Mouse (Mus musculus): Measurements from ENCODE around the gene Cysrt1. TPM values are rescaled to one million over a fixed set of nuclear protein-coding genes. Genes with fewer than 3 reads are reported as not detected.

The Cysrt1 gene
- total and polyA plus RNA-seq, 2 experiments from 2014 or later: not detected

DNA sequence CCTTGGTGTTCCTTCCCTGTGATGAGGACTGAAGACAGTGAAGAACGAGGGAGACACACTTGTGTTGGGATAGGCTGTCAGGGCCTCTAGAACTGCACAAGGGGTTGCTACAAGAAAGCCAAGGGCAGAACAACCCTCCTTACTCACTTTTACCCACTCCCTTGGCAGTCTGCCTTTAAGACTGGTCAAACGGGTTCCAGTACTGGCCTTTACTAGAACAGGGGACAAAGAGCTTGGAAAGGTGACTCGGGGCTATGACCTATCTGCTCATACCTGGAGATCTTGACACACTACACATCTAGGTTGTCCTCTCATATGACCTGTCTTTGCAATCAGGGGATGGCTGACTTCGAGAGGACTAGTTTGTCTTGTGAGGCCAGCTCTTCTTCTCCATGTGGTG, 4.7 kb downstream of the Cysrt1 start:
- Histone ChIP-seq H3K4me3 (ENCODE audit: low read depth, low read length) (no peak overlapping the region), H3K9ac (replicated peaks; ENCODE audit: low read depth, low read length) (no peak overlapping the region), H3K36me3 (replicated peaks; ENCODE audit: control insufficient read depth, insufficient read depth, low read length) (no peaks in the 10 kb centered on the region), H3K9me3 (replicated peaks; ENCODE audit: control insufficient read depth, low read length) (no peaks in the 10 kb centered on the region), H3K4me1 (ENCODE audit: control insufficient read depth, insufficient read depth) (peaks cover 7% of the 10 kb centered on the region), H3K27me3 (ENCODE audit: control insufficient read depth, insufficient read depth, low read length) (peaks cover 41% of the 10 kb centered on the region), H3K4me2 (ENCODE audit: low read depth, low read length) (no peak overlapping the region), H3K27ac (ENCODE audit: low read depth) (no peak overlapping the region)
- no peak for DNase-seq (ENCODE audit: low spot score)
- ATAC-seq (ENCODE audit: insufficient read depth, low read depth): no peak
- WGBS: 47% methylated on average over 4 of the region's 4 CpGs
- TF ChIP-seq CTCF (IDR thresholded peaks at IDR 0.05; ENCODE audit: low read depth): no peak
- no peak for TF ChIP-seq EP300 (IDR thresholded peaks at IDR 0.05; ENCODE audit: low read depth)

DNA sequence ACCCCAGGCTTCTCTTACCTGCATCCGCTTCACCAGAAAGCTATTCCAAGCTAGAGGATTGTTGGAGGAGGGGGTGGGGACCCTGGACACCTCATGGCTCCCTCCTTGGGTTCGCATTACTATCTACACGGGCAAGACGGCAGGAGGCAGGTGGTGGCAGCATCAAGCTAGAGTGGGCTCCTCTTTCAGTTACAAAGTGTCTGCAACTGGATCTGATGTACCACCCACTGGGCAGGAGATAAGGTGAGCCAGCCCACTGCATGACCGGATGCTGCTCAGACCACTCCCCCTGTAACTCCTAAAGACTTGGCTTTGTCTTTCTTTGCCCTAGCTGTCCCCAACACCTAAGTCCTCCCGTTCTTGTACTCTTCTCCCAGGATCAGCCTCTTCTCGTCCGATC, 5.6 kb downstream of the Cysrt1 start, which contains the start of gene Rnf224:
Gene Rnf224, minus strand, starts transcription at position 174 of the 400 bp plus-strand sequence.
- peaks cover 32% of the 10 kb centered on the region for H3K27me3 ChIP-seq (ENCODE audit: control insufficient read depth, insufficient read depth, low read length)
- DNase-seq (ENCODE audit: low spot score) (no peak), ATAC-seq (ENCODE audit: insufficient read depth, low read depth) (no peak)
- no peak within 1 kb of the TSS for H3K27ac ChIP-seq (ENCODE audit: low read depth)
- peaks cover 7% of the 10 kb centered on the region for H3K4me1 ChIP-seq (ENCODE audit: control insufficient read depth, insufficient read depth)
- no peak within 1 kb of the TSS for H3K9ac ChIP-seq (replicated peaks; ENCODE audit: low read depth, low read length)
- H3K4me2 ChIP-seq (ENCODE audit: low read depth, low read length): no peak within 1 kb of the TSS
- H3K9me3 ChIP-seq (replicated peaks; ENCODE audit: control insufficient read depth, low read length): no peaks in the 10 kb centered on the region
- no peak within 1 kb of the TSS for H3K4me3 ChIP-seq (ENCODE audit: low read depth, low read length)
- TF ChIP-seq CTCF (IDR thresholded peaks at IDR 0.05; ENCODE audit: low read depth) (no peak), EP300 (IDR thresholded peaks at IDR 0.05; ENCODE audit: low read depth) (no peak)
- no peaks in the 10 kb centered on the region for H3K36me3 ChIP-seq (replicated peaks; ENCODE audit: control insufficient read depth, insufficient read depth, low read length)
- 25% methylated on average over 8 of the region's 8 CpGs for WGBS

DNA sequence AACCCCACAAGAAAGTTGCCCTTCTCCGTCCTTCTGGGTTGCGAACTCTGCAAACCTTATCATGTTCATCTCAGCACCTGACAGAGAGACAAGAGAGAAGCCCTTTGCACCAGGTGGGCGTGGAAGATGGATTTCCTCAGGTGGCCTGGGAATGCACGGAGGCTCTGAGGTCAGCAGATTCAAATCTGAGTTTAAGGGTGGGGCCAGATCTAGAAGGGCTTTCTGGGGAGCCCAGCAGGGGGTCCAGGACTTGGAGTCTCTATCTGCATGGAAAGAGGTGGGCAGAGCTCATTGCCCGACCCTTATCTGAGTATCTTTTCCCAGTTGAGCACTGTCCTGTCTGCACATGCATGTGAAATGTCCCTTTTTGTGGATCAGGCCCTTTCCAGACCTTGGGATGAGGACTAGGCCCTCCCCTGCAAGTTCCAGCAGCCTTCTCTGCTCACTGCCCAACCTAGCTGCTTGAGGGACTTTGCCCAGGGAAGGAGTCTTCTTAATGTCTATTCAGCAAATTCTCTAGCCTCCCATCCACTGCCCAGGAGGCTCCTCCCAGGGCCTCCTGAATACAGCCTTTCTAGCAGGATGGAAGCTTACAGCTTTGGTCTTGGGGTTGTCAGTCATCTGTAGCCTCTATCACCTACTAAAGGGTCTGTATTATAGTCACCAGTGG, 7.6 kb downstream of the Cysrt1 start:
- no peak overlapping the region for H3K4me2 ChIP-seq (ENCODE audit: low read depth, low read length)
- H3K27me3 ChIP-seq (ENCODE audit: control insufficient read depth, insufficient read depth, low read length): peaks cover 20% of the 10 kb centered on the region
- no peaks in the 10 kb centered on the region for H3K36me3 ChIP-seq (replicated peaks; ENCODE audit: control insufficient read depth, insufficient read depth, low read length)
- 49% methylated on average over 5 of the region's 5 CpGs for WGBS
- H3K4me3 ChIP-seq (ENCODE audit: low read depth, low read length): no peak overlapping the region
- DNase-seq (ENCODE audit: low spot score) (no peak), ATAC-seq (ENCODE audit: insufficient read depth, low read depth) (no peak)
- no peak overlapping the region for H3K27ac ChIP-seq (ENCODE audit: low read depth)
- H3K4me1 ChIP-seq (ENCODE audit: control insufficient read depth, insufficient read depth): no peaks in the 10 kb centered on the region
- H3K9me3 ChIP-seq (replicated peaks; ENCODE audit: control insufficient read depth, low read length): no peaks in the 10 kb centered on the region
- TF ChIP-seq EP300 (IDR thresholded peaks at IDR 0.05; ENCODE audit: low read depth) (no peak), CTCF (IDR thresholded peaks at IDR 0.05; ENCODE audit: low read depth) (no peak)
- H3K9ac ChIP-seq (replicated peaks; ENCODE audit: low read depth, low read length): no peak overlapping the region

DNA sequence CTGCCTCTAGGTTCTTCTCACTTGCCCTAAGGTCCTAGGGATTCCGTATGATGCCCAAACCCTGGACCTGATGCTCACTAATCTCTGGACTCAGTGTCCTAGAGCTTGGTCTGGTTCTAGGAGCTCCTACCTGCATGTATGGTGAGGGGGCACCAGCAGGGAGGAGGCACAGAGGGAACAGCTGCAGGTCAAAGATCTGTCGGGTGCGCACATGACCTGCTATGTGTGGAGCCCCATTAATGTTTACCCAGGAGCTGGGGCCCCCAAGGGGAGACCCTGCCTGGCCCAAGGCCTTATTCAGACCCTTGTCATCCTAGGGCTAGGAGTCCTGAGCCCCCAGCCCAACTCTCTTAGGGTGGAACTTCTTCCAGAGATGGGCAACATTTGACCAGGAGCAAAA, 8.2 kb downstream of the Cysrt1 start, which contains the start of gene Slc34a3:
Gene Slc34a3, minus strand, starts transcription at position 315 of the 400 bp plus-strand sequence.
- Histone ChIP-seq H3K9me3 (replicated peaks; ENCODE audit: control insufficient read depth, low read length) (no peaks in the 10 kb centered on the region), H3K36me3 (replicated peaks; ENCODE audit: control insufficient read depth, insufficient read depth, low read length) (no peaks in the 10 kb centered on the region), H3K4me3 (ENCODE audit: low read depth, low read length) (no peak within 1 kb of the TSS), H3K27me3 (ENCODE audit: control insufficient read depth, insufficient read depth, low read length) (peaks cover 15% of the 10 kb centered on the region; the same call in 1 of the 2 replicates), H3K9ac (replicated peaks; ENCODE audit: low read depth, low read length) (no peak within 1 kb of the TSS), H3K4me1 (ENCODE audit: control insufficient read depth, insufficient read depth) (no peaks in the 10 kb centered on the region), H3K27ac (ENCODE audit: low read depth) (no peak within 1 kb of the TSS), H3K4me2 (ENCODE audit: low read depth, low read length) (no peak within 1 kb of the TSS)
- 64% methylated on average over 3 of the region's 3 CpGs for WGBS
- no peak for DNase-seq (ENCODE audit: low spot score)
- TF ChIP-seq CTCF (IDR thresholded peaks at IDR 0.05; ENCODE audit: low read depth) (no peak), EP300 (IDR thresholded peaks at IDR 0.05; ENCODE audit: low read depth) (no peak)
- ATAC-seq (ENCODE audit: insufficient read depth, low read depth): no peak

DNA sequence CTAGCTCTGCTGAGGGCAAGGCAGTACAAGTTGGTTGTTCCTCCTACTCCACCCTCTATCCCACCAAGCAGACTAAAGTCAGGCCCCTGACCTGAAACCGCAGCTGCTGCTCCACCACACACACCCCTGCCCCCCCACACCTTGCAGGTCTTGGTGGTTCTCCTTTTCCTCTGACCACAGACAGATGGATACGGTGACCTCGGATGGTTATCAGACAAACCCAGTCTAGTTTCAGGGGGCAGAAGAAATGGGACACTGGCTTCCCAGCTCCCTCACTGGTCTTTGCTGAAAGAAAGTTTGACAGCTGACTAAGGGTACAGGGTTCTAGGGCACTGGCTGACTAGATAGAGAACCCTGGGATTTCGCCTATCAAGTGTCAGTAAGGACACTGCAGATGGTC, 8.8 kb downstream of the Cysrt1 start:
- no peak overlapping the region for H3K4me2 ChIP-seq (ENCODE audit: low read depth, low read length)
- WGBS: 71% methylated on average over 4 of the region's 4 CpGs

DNA sequence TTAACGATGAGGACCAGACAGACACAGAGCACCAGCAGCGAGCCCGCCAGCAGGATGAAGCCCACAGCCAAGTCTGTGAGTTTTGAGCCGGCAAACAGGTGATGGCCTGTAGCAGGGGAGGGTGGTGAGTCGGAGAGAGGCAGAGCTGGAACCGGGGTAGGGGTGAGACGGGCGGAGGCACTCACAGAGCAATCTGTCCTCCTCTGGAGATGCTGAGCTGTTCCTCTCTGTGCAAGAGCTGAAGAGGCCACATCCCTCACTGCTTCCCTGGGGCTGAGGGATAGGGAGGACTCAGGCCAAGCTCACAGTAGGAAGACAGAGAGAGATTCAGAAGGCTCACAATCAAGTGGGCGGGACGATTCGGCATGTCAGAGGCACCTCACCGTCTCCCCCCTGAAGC, 11.2 kb downstream of the Cysrt1 start:
- 47% methylated on average over 12 of the region's 12 CpGs for WGBS
- no peak for DNase-seq (ENCODE audit: low spot score)
- no peak for ATAC-seq (ENCODE audit: insufficient read depth, low read depth)

More for the DNA sequence above, 8.8 kb downstream of the Cysrt1 start:
- DNase-seq (ENCODE audit: low spot score) (no peak), ATAC-seq (ENCODE audit: insufficient read depth, low read depth) (no peak)
- Histone ChIP-seq H3K27me3 (ENCODE audit: control insufficient read depth, insufficient read depth, low read length) (peaks cover 12% of the 10 kb centered on the region; the same call in 1 of the 2 replicates), H3K36me3 (replicated peaks; ENCODE audit: control insufficient read depth, insufficient read depth, low read length) (no peaks in the 10 kb centered on the region), H3K4me1 (ENCODE audit: control insufficient read depth, insufficient read depth) (peaks cover 3% of the 10 kb centered on the region; the same call in 1 of the 2 replicates), H3K4me3 (ENCODE audit: low read depth, low read length) (no peak overlapping the region), H3K27ac (ENCODE audit: low read depth) (no peak overlapping the region), H3K9ac (replicated peaks; ENCODE audit: low read depth, low read length) (no peak overlapping the region), H3K9me3 (replicated peaks; ENCODE audit: control insufficient read depth, low read length) (no peaks in the 10 kb centered on the region)
- TF ChIP-seq EP300 (IDR thresholded peaks at IDR 0.05; ENCODE audit: low read depth): no peak

More for the DNA sequence above, 11.2 kb downstream of the Cysrt1 start:
- H3K27ac ChIP-seq (ENCODE audit: low read depth): no peak overlapping the region
- peaks cover 9% of the 10 kb centered on the region; the same call in 1 of the 2 replicates for H3K27me3 ChIP-seq (ENCODE audit: control insufficient read depth, insufficient read depth, low read length)
- H3K4me1 ChIP-seq (ENCODE audit: control insufficient read depth, insufficient read depth): peaks cover 9% of the 10 kb centered on the region
- H3K9ac ChIP-seq (replicated peaks; ENCODE audit: low read depth, low read length): no peak overlapping the region
- H3K4me3 ChIP-seq (ENCODE audit: low read depth, low read length): no peak overlapping the region
- no peaks in the 10 kb centered on the region for H3K9me3 ChIP-seq (replicated peaks; ENCODE audit: control insufficient read depth, low read length)
- no peak overlapping the region for H3K4me2 ChIP-seq (ENCODE audit: low read depth, low read length)
- TF ChIP-seq CTCF (IDR thresholded peaks at IDR 0.05; ENCODE audit: low read depth): no peak
- no peak for TF ChIP-seq EP300 (IDR thresholded peaks at IDR 0.05; ENCODE audit: low read depth)
- no peaks in the 10 kb centered on the region for H3K36me3 ChIP-seq (replicated peaks; ENCODE audit: control insufficient read depth, insufficient read depth, low read length)
